Mouse (Mus musculus) heart, postnatal 36 days (tissue): ENCODE measurements around the gene Fcgr4. TPM values are rescaled to one million over a fixed set of nuclear protein-coding genes. Genes with fewer than 3 reads are reported as not detected.
"Not testable (repeated sequence)": the region's sequence is repeated elsewhere in the genome, so short reads cannot be mapped to it uniquely, and the experiment has no call there.

Experiments used
- DNase-seq, 2 experiments: peaks; one replicate each; pipeline ENCODE4 v3.0.0; 2021 to 2022
- intact Hi-C: fragments of 180-260 bp; cut with DNase I; formaldehyde crosslinking; loops from one replicate; pipeline ENCODE4 v1.15.1; 2025
- microRNA-seq, 2 experiments: library from miRNA; unstranded; fragments of <30 nt; microRNA quantifications; one replicate each; pipeline ENCODE4 v1.2.0; 2021; ENCODE audit warnings: borderline number of aligned reads in 2 of 2
- total RNA-seq, 2 experiments: library from RNA; stranded (reverse); gene quantifications; 2 replicates each; pipeline ENCODE4 v1.2.3; 2021

The Fcgr4 gene
- total RNA-seq, 2 experiments from 2014 or later: 0.76 TPM; not detected in 1

GRCm38 (mm10) chr1:171077955-171078354, 59.2 kb downstream of the Fcgr4 start:
- DNase-seq: peak; percentile 31 to 62
- intact Hi-C loops: not testable (repeated sequence)

GRCm38 (mm10) chr1:171078419-171078818, 59.7 kb downstream of the Fcgr4 start:
- DNase-seq, intact Hi-C loops: not testable (repeated sequence)

GRCm38 (mm10) chr1:171079345-171079744, 60.6 kb downstream of the Fcgr4 start:
- intact Hi-C loops: not testable (repeated sequence)

More at GRCm38 (mm10) chr1:171079345-171079744, 60.6 kb downstream of the Fcgr4 start:
- not testable (repeated sequence) for DNase-seq

Small RNAs within 50 kb of the gene (microRNA-seq; reads per million reads assigned to microRNA genes)
- 0 reads per million in 2 experiments for gene Gm27552
- 0 reads per million in 2 experiments for gene Mir6546

Other genes with a start within 250 kb of the Fcgr4 start
- 10 to 100 TPM; 63.2 to 71.4 TPM for gene Atf6, start 151.1 kb upstream of the Fcgr4 start, total RNA-seq
- under 1 TPM; 0.33 to 0.39 TPM for gene Gm26620, start 133.9 kb upstream of the Fcgr4 start, total RNA-seq
- gene Dusp12, start 133.4 kb upstream of the Fcgr4 start, total RNA-seq: 1 to 10 TPM; 8.6 to 9.8 TPM
- gene Fcrlb, start 106.0 kb upstream of the Fcgr4 start, total RNA-seq: not detected
- gene Fcrla, start 91.3 kb upstream of the Fcgr4 start, total RNA-seq: under 1 TPM in 1 of 2 experiments, not detected in 1; 0.56 TPM
- 10 to 100 TPM in 1 of 2 experiments, 1 to 10 TPM in 1; 7.3 to 10.0 TPM for gene Fcgr2b, start 42.4 kb upstream of the Fcgr4 start, total RNA-seq
- gene Fcgr3, start 46.0 kb downstream of the Fcgr4 start, total RNA-seq: 10 to 100 TPM; 13.7 to 18.6 TPM
- gene Cfap126, start 95.0 kb downstream of the Fcgr4 start, total RNA-seq: 1 to 10 TPM in 1 of 2 experiments, under 1 TPM in 1; 0.69 to 1.2 TPM
- gene Sdhc, start 131.7 kb downstream of the Fcgr4 start, total RNA-seq: 1,000 to 10,000 TPM; 1,165 to 1,188 TPM
- gene Mpz, start 131.8 kb downstream of the Fcgr4 start, total RNA-seq: under 1 TPM in 1 of 2 experiments, not detected in 1; 0.44 TPM
- gene Pcp4l1, start 177.3 kb downstream of the Fcgr4 start, total RNA-seq: 100 to 1,000 TPM; 222 to 295 TPM
- under 1 TPM in 1 of 2 experiments, not detected in 1; 0.08 TPM for gene Nr1i3, start 195.1 kb downstream of the Fcgr4 start, total RNA-seq
- 10 to 100 TPM; 81.8 to 82.7 TPM for gene Tomm40l, start 203.6 kb downstream of the Fcgr4 start, total RNA-seq
- 1 to 10 TPM in 1 of 2 experiments, under 1 TPM in 1; 0.75 to 2.0 TPM for gene Apoa2, start 206.1 kb downstream of the Fcgr4 start, total RNA-seq
- 10 to 100 TPM; 13.3 to 16.3 TPM for gene Fcer1g, start 215.4 kb downstream of the Fcgr4 start, total RNA-seq
- gene Adamts4, start 231.5 kb downstream of the Fcgr4 start, total RNA-seq: under 1 TPM; 0.50 to 0.92 TPM
- gene Ndufs2, start 232.5 kb downstream of the Fcgr4 start, total RNA-seq: 1,000 to 10,000 TPM; 1,421 to 1,530 TPM